Mouse (Mus musculus) erythroblast, adult 5-6 weeks (primary cell): ENCODE results near the gene Mrnip. TPM values are rescaled to one million over a fixed set of nuclear protein-coding genes. Genes with fewer than 3 reads are reported as not detected.

Source experiments
- ATAC-seq: replicated peaks from 2 replicates; pipeline ENCODE4 v1.8.0; 2016; ENCODE audit warnings: moderate number of reproducible peaks, mild to moderate bottlenecking, moderate TSS enrichment, inconsistent platforms; ENCODE audit not compliant: poor library complexity, low FRiP score, severe bottlenecking
- total RNA-seq, 2 experiments: library from RNA; stranded (forward) in 1 of 2; stranded (reverse) in 1 of 2; fragments of 150-400 nt in 1 of 2; fragments of 200-764, 138-1000 nt in 1 of 2; gene quantifications; 2 replicates each; pipeline versions ENCODE4 v1.2.3 to v1.2.4; 2015 to 2017; ENCODE audit warnings: low replicate concordance in 2 of 2

Mrnip gene
- 6.7 and 9.8 TPM in 2 replicates for total RNA-seq (2015; ENCODE audit: low replicate concordance)
- 2.8 and 4.0 TPM in 2 replicates for total RNA-seq (2017; ENCODE audit: low replicate concordance)

DNA sequence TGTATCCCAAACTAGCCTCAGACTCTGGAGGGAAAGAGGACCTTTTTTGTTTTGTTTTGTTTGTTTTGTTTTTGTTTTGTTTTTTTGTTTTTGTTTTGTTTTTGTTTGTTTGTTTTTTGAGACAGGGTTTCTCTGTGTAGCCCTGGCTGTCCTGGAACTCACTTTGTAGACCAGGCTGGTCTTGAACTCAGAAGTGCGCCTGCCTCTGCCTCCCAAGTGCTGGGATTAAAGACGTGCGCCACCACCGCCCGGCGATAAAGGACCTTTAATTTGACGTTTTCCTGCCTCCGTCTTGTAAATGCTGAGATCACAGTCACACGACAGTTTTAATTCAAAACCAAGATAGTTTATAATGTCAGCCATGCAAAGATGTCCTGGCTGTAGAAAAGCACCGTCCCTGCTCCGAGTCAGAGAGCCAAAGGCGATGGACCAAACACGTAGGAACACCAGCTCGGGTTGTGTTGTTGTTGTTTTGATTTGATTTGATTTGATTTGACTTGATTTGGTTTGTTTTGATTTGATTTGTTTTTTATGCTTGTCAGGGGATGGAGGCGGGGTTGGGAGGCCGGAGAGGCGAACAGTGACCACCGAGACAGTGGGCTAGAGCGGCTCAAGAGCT, at the start of gene Mrnip:
TSS of gene Mrnip (plus strand) at position 334 of the 619 bp plus-strand sequence.
- ATAC-seq = peak; percentile 34

DNA sequence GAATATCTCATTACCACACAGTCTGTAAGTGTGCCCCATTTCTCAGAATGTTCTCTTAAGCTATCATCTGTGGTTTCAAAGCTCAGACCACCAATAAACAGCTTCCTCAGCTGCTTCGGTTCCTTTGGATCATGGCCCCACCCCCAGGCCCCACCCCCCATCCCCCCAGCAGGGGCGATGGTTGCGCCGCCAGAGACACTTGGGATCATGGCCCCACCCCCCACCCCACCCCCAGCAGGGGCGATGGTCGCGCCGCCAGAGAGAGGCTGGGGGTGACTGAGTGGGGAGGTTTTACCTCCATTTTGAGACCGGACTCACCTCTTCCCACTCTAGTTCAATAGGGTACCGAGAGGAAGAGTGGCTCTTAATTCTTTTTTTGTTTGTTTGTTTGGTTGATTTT, 46.5 kb upstream of the Mrnip start:
- no peak for ATAC-seq

DNA sequence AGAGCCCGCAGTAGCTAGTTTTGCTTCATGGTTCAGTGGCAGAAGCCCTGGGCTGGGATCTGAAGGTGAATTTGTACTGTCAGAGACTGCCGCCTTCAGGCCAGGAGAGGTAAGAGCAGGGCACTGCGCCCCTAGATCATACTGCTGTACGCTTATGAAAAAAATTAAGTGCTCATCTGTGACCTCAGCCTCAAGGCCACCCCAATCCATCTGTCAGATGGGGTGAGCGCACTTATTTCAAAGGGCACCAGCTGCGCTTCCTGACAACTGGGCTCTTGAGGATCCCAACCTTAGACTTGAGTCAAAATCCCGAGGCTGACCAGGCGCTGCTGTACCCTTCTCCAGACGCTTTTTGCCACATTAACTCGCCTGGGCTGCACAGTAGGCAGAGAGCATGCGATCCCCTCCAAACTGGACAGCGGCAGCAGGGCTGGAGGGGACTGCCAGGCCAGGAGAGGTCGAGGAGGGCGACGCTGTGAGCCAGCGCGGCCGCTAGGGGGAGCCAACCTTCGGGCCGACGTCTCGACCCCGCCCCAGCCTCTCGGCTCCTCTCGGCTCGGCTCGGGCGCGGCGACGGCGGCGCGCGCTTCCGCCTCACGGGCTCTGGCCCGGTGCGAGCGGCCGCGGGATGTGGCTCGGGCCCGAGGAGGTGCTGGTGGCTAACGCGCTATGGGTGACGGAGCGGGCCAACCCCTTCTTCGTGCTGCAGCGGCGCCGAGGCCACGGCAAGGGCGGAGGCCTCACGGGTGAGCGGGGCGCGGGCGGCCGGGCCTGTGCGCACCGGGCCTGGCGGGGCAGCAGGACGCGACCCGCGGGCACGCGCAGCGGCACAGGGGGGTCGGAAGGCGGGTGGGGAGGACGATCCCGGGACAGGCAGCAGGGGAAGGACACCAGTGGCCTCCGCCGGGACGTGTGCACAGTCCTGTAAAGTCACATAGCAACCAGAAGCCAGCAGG, 43.2 kb upstream of the Mrnip start, which contains the start of gene Tbc1d9b:
TSS of gene Tbc1d9b (plus strand) at position 586 of the 956 bp plus-strand sequence.
- peak; percentile 88 for ATAC-seq

DNA sequence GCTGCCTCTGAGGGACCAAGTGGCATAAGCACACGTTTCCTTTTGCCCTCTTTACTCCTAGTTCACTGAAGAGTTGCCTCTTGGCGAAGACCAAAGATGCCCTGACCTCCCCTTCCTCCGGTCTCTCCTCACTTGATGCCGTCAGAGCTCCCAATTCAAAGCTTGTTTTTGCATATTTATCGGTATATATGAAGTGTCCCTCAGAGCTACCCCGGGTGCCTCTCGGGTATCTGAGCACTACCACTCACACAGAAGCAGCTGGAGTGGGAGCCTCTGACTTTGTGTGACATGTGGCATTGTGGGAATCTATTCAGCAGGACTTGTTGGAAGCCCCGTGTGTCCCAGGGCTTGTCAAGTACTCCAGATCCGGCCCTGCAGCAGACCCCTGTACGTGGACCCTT, 42.4 kb upstream of the Mrnip start:
- ATAC-seq = no peak; the same call in 1 of the 2 replicates

DNA sequence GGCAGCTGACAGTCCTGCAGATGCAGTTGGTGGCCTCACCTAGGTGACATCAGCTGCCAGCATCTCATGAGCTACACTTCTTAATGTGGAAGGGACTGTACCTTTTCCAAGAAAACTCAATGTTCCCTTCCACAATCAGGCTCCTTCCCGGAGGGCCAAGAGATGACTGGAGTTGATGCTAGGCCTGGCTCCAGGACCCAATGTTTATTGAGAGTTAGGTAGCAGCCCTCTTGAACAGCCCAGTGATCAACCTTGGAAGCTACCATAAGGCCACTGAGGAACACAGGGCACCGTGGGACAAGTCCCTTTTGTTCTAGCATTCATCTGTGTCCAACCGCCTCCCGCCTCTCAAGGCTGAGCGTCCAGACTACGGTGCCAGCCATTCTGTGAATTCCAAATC, 42.0 kb upstream of the Mrnip start:
- no peak for ATAC-seq

DNA sequence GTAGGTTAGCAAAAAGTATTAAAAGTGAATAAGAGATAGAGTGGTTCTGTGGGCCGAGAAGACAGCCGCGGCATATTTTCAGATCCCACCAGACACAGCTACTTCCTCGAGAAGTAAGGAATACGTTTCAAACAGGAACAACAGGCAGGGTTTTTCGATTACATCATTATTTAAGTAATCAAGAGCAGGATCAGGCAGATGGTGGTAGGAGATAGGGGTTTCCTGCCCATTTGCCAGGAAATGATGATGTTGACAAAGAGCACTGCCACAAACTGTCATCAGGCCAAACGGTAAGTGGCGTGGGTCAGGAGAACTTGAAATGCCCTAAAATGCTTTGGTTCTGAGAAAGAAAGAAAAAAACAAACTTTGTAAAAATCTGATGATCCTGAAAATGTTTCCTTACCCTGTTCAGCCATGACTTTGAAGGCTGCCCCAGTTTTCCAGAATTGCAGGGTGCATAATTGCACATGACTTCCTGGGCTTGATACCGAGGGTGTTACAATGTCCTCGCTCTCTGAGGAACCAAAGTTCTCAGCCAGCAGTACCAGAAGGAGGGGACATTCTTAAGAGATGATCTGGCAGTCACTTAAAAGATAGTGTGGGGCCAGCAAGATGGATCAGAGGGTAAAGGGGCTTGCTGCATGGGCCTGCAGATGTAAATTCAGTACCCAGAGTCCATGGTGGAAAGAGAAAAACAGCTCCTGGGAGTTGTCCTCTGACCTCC, 39.9 kb upstream of the Mrnip start:
- no peak for ATAC-seq

DNA sequence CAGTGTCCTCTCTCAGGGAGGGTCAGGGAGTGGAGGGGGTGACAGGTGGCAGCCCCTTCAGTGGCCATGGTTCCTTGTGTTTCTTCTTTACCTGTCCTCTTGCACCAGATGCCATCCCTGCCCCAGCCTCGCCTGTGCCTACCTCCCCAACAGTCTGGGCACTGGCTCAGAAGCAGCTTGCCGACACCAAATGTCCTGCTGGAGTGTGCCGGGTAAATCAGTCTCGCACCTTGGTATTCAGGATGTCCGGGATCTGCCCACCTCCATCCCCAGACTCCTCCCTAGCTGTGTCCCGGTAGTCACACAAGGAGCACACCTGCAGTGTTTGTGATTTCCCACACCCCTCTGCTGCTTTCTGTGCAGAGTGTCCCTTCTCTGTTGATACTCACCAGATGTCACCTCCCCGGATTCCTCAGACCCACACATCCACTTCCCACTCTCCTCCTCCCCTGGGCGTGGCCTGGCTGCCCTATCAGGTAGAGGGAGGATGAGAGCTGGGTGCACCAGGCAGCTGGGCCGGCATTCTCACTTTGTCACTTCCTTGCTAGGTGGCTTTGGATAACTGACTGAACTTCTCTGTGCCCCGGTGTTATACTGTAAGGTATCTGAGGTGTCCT, 35.9 kb upstream of the Mrnip start:
- 0 out of 2 replicates have a peak, but pooled peaks have one; percentile 60 for ATAC-seq

DNA sequence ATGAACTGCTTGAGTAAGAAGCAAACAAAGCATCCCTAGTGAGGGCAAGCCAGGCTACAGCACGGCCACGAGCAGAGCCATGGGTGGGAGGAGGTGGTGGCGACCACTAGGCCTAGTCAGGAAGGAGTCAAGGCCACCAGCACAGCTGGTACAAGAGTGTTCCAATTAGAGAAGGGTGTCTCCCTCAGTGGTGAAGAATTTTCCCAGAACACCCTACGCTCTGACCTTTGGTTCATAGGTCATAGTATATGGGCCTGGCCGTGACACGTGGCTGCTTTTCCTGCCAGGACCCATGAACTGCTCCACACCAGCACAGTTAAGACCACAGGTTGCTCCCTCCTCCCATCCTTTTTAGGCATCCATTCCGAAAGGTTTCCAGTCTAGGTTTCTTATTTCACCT, 34.7 kb upstream of the Mrnip start:
- no peak for ATAC-seq

DNA sequence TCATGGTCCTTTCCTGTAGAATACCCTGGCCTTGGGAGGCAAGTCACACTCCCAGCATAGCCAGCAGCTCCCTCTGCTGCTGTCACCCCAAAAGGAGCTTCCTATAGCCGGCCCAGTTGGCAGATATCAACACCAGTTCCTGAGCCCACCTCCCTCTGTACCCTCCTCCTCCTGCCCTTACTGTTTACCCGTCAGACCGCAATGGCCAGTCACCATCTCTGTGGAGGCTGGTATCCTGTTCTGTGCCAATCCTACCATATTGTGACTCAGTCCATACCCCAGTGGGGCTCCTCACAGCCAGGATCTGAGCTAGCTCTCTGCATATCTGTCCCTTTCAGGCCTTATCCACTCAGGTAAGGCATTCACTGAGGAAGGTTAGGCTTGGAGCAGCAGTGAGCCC, 28.7 kb upstream of the Mrnip start:
- no peak for ATAC-seq

DNA sequence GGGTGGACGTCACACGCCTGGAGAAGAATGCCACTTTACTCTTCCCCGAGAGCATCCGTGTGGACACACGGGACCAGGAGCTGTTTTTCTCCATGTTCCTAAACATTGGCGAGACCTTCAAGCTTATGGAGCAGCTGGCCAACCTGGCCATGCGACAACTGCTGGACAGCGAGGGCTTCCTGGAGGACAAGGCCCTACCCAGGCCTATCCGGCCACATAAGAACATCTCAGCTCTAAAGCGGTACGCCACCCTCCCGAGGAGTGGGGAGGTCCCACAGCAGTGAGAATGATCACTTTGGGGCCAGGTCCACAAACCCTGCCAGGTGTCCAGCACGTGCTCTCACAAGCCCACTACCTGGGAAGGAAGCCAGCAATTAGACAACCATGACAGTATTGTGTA, 28.1 kb upstream of the Mrnip start:
- no peak for ATAC-seq

DNA sequence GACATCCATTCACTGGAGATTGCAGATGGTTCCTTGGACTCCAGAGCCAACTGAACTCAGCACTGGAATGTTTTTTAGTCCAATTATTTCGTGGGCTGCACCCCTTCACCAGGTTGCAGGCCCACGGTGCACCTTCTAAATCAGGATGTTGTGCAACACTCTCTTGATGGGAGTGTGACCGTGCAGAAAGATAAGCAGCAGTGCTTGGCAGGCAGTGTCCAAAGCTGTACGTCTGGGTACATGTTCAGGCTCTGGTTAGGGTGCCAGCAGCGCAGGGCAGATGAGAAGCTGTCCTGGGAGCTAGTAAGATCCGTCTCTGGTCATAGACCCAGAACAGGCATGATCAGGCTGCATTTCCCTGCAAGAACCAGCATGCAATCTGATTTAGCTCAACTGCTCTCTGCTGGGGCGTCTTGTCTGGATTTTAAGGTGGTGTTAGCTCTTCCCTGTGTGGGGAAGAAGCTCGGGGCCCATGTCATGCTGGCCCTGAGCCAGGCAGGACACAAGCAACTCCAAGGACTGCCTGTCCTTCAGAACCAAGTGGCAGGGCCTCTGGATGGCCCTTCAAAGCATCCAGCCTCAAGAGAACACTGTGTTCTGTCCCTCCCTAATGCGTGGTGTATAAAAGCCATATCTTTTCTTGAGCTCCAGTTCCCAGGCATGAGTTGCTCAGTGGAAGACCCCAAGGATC, 26.8 kb upstream of the Mrnip start:
- ATAC-seq = no peak

DNA sequence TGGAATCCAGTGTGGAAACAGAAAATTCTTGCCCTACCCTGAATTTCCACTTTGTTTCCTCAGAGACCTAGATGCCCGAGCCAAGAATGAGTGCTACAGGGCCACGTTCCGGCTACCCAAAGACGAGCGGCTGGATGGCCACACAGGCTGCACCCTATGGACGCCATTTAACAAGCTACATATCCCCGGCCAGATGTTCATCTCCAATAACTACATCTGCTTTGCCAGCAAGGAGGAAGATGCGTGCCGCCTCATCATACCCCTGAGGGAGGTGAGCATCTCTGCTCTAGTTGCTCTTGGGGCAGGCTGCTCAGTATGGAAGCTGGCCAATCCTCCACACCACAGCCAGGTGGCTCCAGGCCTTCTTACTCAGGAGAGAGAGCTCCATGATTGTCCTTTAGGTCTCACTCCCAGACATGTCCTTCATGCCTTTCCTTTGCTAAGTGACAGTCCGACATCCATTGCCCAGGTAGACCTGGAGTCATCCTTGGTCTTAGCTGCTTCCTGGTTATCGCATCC, 26.2 kb upstream of the Mrnip start:
- ATAC-seq = no peak

DNA sequence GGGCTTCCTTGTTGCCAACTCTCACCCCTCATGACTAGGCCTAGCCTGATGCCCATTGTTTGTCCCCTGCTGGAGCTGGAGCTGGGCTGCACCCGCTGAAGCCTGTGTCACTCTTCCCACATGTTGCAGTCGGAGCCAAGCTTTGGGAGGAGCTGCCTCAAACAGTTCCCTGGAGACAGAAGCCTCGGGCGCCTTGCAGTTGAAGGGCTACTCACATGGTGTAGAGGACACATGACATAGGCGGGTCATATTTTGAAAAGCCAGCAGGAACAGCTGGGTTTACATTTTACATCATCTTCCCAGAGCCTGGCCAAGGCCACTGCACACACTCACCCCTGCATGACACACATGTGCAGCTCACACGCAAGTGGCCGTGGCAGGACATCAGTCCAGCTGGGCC, 25.0 kb upstream of the Mrnip start:
- ATAC-seq = no peak

DNA sequence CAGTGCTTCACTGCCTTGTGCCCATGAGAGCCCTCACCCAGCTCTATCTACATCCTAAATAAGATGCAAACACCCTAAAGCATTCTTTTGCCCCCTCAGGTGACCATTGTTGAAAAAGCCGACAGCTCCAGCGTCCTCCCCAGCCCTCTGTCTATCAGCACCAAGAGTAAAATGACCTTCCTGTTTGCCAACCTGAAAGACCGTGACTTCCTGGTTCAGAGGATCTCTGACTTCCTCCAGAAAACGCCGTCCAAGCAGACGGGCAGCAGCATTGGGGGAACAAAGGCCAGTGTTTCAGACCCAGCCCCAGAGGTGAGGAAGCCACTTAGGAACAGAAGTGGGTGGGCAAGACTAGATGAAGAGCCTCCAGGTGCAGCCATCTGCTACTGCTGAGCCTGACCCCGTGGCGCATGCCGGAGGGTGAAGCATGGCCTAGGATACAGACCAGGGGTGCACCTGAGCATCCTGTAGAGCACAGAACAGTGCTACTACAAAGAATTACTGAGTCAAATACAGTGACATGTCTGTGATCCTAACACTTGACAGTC, 24.6 kb upstream of the Mrnip start:
- no peak for ATAC-seq

DNA sequence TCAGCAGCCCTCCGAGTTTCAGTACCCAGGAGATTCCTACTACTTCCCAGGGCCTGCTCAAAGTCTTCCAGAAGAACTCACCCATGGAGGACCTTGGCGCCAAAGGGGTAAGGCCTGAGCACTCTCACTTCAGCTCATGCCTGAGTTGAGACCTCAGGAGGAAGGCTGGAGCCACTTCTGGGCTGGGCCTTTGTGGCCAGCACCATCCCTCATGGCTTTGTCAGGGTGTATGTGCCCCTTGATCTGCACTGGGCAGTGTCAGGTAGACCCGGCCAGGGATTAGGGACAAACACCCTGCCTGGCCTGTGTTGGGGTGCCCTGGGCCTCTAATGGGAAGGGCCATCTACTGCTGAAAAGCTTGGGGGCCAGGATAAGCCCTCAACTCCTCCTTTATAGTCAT, 22.9 kb upstream of the Mrnip start:
- ATAC-seq = no peak

DNA sequence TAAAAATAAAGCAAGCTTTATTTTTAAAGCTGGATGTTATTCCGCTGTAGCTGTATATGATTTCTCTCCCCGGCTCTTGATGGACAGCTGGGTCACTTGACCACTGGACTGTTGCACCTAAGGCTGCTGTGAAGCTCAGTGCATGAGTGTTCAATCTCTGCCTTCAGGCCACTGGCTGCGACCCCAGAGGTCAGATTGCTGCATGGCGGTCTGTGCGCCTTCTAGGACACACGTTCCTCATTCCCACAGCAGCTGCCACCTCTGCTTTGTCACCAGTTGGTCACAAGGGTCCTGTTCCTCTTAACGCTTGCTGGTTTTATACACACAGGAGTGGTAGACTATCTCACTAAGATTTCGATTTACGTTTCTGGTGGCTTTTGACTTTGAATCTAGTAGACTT, 20.1 kb upstream of the Mrnip start:
- no peak for ATAC-seq

DNA sequence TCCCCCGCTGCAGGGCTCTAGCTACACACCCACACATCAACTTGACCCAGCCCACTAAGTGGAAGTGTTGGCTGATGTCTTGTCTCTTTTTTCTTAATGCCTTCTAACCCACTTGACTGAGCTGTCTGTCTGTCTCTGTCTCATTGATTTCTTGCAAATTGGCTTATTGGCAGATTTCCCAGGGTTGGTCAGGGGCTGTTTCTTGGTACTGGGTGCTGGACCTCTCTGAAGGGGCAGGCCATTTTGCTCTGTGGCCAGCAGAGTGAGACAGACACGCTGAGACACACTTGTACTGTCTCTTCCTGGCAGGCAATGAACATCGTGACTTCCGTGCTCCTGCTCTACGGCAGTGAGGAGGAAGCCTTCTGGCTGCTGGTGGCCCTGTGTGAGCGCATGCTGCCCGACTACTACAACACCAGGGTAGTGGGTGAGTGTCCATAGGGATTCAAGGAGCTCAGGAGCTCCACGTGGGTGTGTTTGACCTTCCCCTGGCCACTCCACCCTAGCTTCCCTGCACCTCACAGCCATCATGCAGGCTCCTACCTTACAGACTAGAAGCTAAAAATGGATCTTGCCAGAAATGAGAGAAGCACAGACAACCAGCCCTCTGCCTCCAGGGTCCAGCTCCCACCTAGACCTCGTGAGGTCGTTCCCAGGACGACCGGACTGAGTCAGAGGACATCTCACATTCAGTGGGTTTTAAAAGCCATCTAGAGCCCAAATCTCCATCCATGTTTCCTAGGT, 19.3 kb upstream of the Mrnip start:
- no peak for ATAC-seq

DNA sequence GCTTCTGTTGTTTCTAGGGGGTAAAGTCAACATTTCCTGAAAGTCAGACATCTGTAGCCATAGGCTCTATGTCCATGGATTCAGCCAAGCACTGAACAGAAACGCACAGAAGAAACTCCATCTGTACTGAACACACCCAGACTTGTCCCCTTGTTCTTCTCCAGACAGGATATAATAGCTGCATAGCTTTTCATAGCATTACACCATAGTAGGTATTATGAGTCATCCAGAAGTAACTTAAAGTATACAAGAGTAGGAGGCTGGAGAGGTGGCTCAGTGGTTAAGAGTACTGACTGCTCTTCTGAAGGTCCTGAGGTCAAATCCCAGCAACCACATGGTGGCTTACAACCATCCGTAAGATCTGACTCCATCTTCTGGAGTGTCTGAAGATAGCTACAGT, 18.5 kb upstream of the Mrnip start:
- ATAC-seq = no peak
